In the genomic region with DNA sequence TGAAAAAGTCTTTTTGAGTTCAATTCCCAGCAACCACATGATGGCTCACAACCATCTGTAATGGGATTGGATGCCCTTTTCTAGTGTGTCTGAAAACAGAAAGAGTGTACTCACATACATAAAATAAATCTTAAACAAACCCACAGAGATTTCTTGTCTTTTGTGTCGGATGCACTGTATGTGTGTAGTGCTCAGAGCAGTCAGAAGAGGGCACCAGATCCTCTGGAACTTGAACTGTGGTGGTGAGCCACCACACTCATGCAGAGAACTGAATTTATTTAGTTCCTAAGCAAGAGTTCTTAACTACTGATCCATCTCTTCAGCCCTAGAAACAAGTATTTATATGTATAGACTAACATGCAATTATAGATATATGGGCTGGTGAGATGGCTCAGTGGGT, we compare ENCODE assay signal across 10 mouse cellular contexts. TPM values are rescaled to one million over a fixed set of nuclear protein-coding genes. Genes with fewer than 3 reads are reported as not detected.
A peak's percentile ranks its signal among the peaks of the same experiment; 100 is the strongest.
DNase-seq lines count a peak whose midpoint lies in the region; ATAC-seq and TF ChIP-seq lines count a peak whose summit lies in the region.
"Had no signal": no experiment of that assay in that cellular context is flagged by ENCODE, and none has a peak within 500 bp of the region (broad histone marks: within the 10 kb centered on the region; RNA-seq: fewer than 3 reads in every experiment).

No protein-coding gene starts in this region.

- H3K4me2 ChIP-seq in kidney, embryonic 16.5 days (replicated peaks; ENCODE audit: low read depth, low read length) = no peak overlapping the region
- H3K4me2 ChIP-seq: heart, embryonic 13.5 days had no signal

- TF ChIP-seq CTCF in ES-Bruce4 (IDR thresholded peaks at IDR 0.05; ENCODE audit: low read depth, low read length) = peak; percentile 51
- TF ChIP-seq CTCF in cortical plate, adult 2 months (IDR thresholded peaks at IDR 0.05; ENCODE audit: extremely low read depth, insufficient read depth, low read length) = peak; percentile 48

- no peak overlapping the region for H3K4me3 ChIP-seq in kidney, embryonic 16.5 days (ENCODE audit: low read length)
- H3K4me3 ChIP-seq in ES-Bruce4 (ENCODE audit: low read depth, low read length) = no peak overlapping the region
- no peak overlapping the region for H3K4me3 ChIP-seq in cortical plate, adult 2 months (ENCODE audit: insufficient read depth, low read length)
- H3K4me3 ChIP-seq: heart, embryonic 13.5 days; megakaryocyte, embryonic 14.5 days had no signal

- no peaks in the 10 kb centered on the region for H3K27me3 ChIP-seq in kidney, embryonic 16.5 days (ENCODE audit: insufficient read depth, low read length)
- H3K27me3 ChIP-seq in ES-Bruce4 (ENCODE audit: control insufficient read depth, insufficient read depth, low read length, poor library complexity, severe bottlenecking) = no peaks in the 10 kb centered on the region
- H3K27me3 ChIP-seq in splenic B cell, adult 2 months (ENCODE audit: control insufficient read depth, insufficient read depth, low read length, poor library complexity, severe bottlenecking) = no peaks in the 10 kb centered on the region
- H3K27me3 ChIP-seq: heart, embryonic 13.5 days; megakaryocyte, embryonic 14.5 days had no signal

- no peaks in the 10 kb centered on the region for H3K9me3 ChIP-seq in kidney, embryonic 16.5 days (ENCODE audit: low read length)
- no peaks in the 10 kb centered on the region for H3K9me3 ChIP-seq in ES-Bruce4 (replicated peaks; ENCODE audit: control insufficient read depth, insufficient read depth, low read length, poor library complexity, severe bottlenecking)
- H3K9me3 ChIP-seq: heart, embryonic 13.5 days; megakaryocyte, embryonic 14.5 days had no signal

- no peak for TF ChIP-seq POLR2A in ES-Bruce4 (IDR thresholded peaks at IDR 0.05; ENCODE audit: insufficient read depth, low read length)
- no peak for TF ChIP-seq POLR2A in cortical plate, adult 2 months (IDR thresholded peaks at IDR 0.05; ENCODE audit: extremely low read depth, insufficient read depth, low read length)

- H3K36me3 ChIP-seq in kidney, embryonic 16.5 days (ENCODE audit: insufficient read depth, low read length) = peaks cover 15% of the 10 kb centered on the region
- H3K36me3 ChIP-seq in ES-Bruce4 (ENCODE audit: control insufficient read depth, insufficient read depth, low read length, poor library complexity, severe bottlenecking) = peaks cover 27% of the 10 kb centered on the region
- no peaks in the 10 kb centered on the region for H3K36me3 ChIP-seq in splenic B cell, adult 2 months (ENCODE audit: control insufficient read depth, insufficient read depth, low read length, poor library complexity, severe bottlenecking)

- TF ChIP-seq EP300 in ES-Bruce4 (IDR thresholded peaks at IDR 0.05; ENCODE audit: insufficient read depth, low read depth, low read length) = no peak

- no peak overlapping the region for H3K27ac ChIP-seq in kidney, embryonic 16.5 days (ENCODE audit: low read length)
- no peak overlapping the region for H3K27ac ChIP-seq in ES-Bruce4 (ENCODE audit: insufficient read depth, low read length)
- no peak overlapping the region for H3K27ac ChIP-seq in cortical plate, adult 2 months (ENCODE audit: insufficient read depth, low read length)
- H3K27ac ChIP-seq: heart, embryonic 13.5 days had no signal

- peaks cover 15% of the 10 kb centered on the region for H3K4me1 ChIP-seq in kidney, embryonic 16.5 days (ENCODE audit: insufficient read depth, low read length)
- H3K4me1 ChIP-seq in ES-Bruce4 (ENCODE audit: control insufficient read depth, insufficient read depth, low read length) = no peaks in the 10 kb centered on the region
- H3K4me1 ChIP-seq in cortical plate, adult 2 months (ENCODE audit: control insufficient read depth, insufficient read depth, low read length) = peaks cover 5% of the 10 kb centered on the region; the same call in 1 of the 2 replicates

- peak; percentile 49 for DNase-seq in kidney, adult 18-20 months
- peak; percentile 68 to 71 for DNase-seq in B cell, adult 2 months
- peak; percentile 15 to 28 for DNase-seq in lung, adult 18-20 months
- DNase-seq in splenic B cell, adult 2 months (ENCODE audit: low read depth, low spot score) = peak; percentile 76
- DNase-seq in ovary, postnatal 14 days (ENCODE audit: low spot score) = no peak

- no peak overlapping the region for H3K9ac ChIP-seq in kidney, embryonic 16.5 days (replicated peaks; ENCODE audit: low read length)
- H3K9ac ChIP-seq in ES-Bruce4 (ENCODE audit: low read depth, poor library complexity, severe bottlenecking) = no peak overlapping the region
- H3K9ac ChIP-seq: heart, embryonic 13.5 days had no signal

- WGBS in kidney, embryonic 16.5 days = 44% methylated on average over 1 of the region's 1 CpGs

- ATAC-seq in kidney, embryonic 16.5 days (ENCODE audit: low FRiP score, low TSS enrichment) = no peak

RNA-seq across cellular contexts. Expression of a gene that starts 4.3 kb away (rescaled TPM):
- 677 and 753 TPM in 2 replicates for polyA plus RNA-seq in kidney, embryonic 16.5 days (2015; fragmentation: Nextera tagmentation; extraction: Ambion mirVana)
- 166 and 170 TPM in 2 replicates for polyA plus RNA-seq in ES-Bruce4 (2011; ENCODE audit: insufficient read depth, insufficient read length, low read depth, missing spikeins)
- 755 and 827 TPM in 2 replicates for polyA plus RNA-seq in cortical plate, adult 2 months (2012; rRNA removed)

RNA-seq across cellular contexts. Expression of a gene that starts 35.1 kb away (rescaled TPM):
- 10.8 and 13.5 TPM in 2 replicates for polyA plus RNA-seq in kidney, embryonic 16.5 days (2015; fragmentation: Nextera tagmentation; extraction: Ambion mirVana)
- polyA plus RNA-seq in ES-Bruce4 (2011; ENCODE audit: insufficient read depth, insufficient read length, low read depth, missing spikeins) = 59.5 and 71.4 TPM in 2 replicates
- polyA plus RNA-seq in cortical plate, adult 2 months (2012; rRNA removed) = 28.3 and 28.6 TPM in 2 replicates

RNA-seq across cellular contexts. Expression of a gene that starts 49.2 kb away (rescaled TPM):
- 24.3 and 29.1 TPM in 2 replicates for polyA plus RNA-seq in kidney, embryonic 16.5 days (2015; fragmentation: Nextera tagmentation; extraction: Ambion mirVana)
- polyA plus RNA-seq in ES-Bruce4 (2011; ENCODE audit: insufficient read depth, insufficient read length, low read depth, missing spikeins) = 37.4 and 45.9 TPM in 2 replicates
- polyA plus RNA-seq in cortical plate, adult 2 months (2012; rRNA removed) = 24.1 and 26.1 TPM in 2 replicates
